Mouse (Mus musculus) neutrophil, adult 5-6 weeks (primary cell): ENCODE results near the gene Msh5. TPM values are rescaled to one million over a fixed set of nuclear protein-coding genes. Genes with fewer than 3 reads are reported as not detected.

Experiments
- ATAC-seq: fragments of 151-379, 151-347 bp; 2 replicates; pipeline ENCODE4 v1.8.0; 2017; ENCODE audit warnings: mild to moderate bottlenecking, moderate TSS enrichment; ENCODE audit not compliant: insufficient number of reproducible peaks, poor library complexity, low FRiP score, severe bottlenecking; ENCODE audit errors: extremely low read depth
- total RNA-seq: library from RNA; stranded (forward); fragments of 200-1000 nt; gene quantifications from 2 replicates; pipeline ENCODE4 v1.2.3, GENCODE M21; 2017

Gene Msh5
- total RNA-seq = 4.7 and 7.0 TPM in 2 replicates

GRCm38 (mm10) chr17:35046681-35047455 lies at the start of gene Msh5:
TSS of gene Msh5 (minus strand) at chr17:35046745.
- ATAC-seq = peak; percentile 83

GRCm38 (mm10) chr17:35094475-35095365 lies 48.2 kb upstream of the Msh5 start:
- ATAC-seq = no peak

GRCm38 (mm10) chr17:35092403-35093198 lies 46.1 kb upstream of the Msh5 start:
- ATAC-seq = no peak

GRCm38 (mm10) chr17:35090166-35090932 lies 43.8 kb upstream of the Msh5 start:
- no peak for ATAC-seq

GRCm38 (mm10) chr17:35088825-35089644 lies 42.5 kb upstream of the Msh5 start, which contains the start of gene Abhd16a:
TSS of gene Abhd16a (plus strand) at chr17:35089263.
- ATAC-seq = peak; percentile 95

- no peak for ATAC-seq
Measured at GRCm38 (mm10) chr17:35088151-35088550, 41.6 kb upstream of the Msh5 start.

- no peak for ATAC-seq
Measured at GRCm38 (mm10) chr17:35085208-35085865, 38.8 kb upstream of the Msh5 start, which contains the start of gene Ly6g6f. TSS of gene Ly6g6f (minus strand) at chr17:35085610.

GRCm38 (mm10) chr17:35083929-35084497 lies 37.5 kb upstream of the Msh5 start:
- ATAC-seq = no peak

GRCm38 (mm10) chr17:35082841-35083576 lies 36.5 kb upstream of the Msh5 start:
- no peak for ATAC-seq

GRCm38 (mm10) chr17:35080710-35081109 lies 34.2 kb upstream of the Msh5 start:
- ATAC-seq = no peak

- no peak for ATAC-seq
Measured at GRCm38 (mm10) chr17:35080248-35080647, 33.7 kb upstream of the Msh5 start.

GRCm38 (mm10) chr17:35079778-35080177 lies 33.2 kb upstream of the Msh5 start:
- ATAC-seq = no peak

- peak; percentile 45 for ATAC-seq
Measured at GRCm38 (mm10) chr17:35077786-35078233, 31.3 kb upstream of the Msh5 start, which contains the start of gene Ly6g6d. TSS of gene Ly6g6d (minus strand) at chr17:35078065.

GRCm38 (mm10) chr17:35077285-35077684 lies 30.7 kb upstream of the Msh5 start:
- ATAC-seq = no peak

- no peak for ATAC-seq
Measured at GRCm38 (mm10) chr17:35076507-35077176, 30.1 kb upstream of the Msh5 start, which contains the start of gene Ly6g6e. TSS of gene Ly6g6e (plus strand) at chr17:35076902.
